Mouse (Mus musculus): ENCODE measurements around the gene Agap1.

Agap1 gene

DNA sequence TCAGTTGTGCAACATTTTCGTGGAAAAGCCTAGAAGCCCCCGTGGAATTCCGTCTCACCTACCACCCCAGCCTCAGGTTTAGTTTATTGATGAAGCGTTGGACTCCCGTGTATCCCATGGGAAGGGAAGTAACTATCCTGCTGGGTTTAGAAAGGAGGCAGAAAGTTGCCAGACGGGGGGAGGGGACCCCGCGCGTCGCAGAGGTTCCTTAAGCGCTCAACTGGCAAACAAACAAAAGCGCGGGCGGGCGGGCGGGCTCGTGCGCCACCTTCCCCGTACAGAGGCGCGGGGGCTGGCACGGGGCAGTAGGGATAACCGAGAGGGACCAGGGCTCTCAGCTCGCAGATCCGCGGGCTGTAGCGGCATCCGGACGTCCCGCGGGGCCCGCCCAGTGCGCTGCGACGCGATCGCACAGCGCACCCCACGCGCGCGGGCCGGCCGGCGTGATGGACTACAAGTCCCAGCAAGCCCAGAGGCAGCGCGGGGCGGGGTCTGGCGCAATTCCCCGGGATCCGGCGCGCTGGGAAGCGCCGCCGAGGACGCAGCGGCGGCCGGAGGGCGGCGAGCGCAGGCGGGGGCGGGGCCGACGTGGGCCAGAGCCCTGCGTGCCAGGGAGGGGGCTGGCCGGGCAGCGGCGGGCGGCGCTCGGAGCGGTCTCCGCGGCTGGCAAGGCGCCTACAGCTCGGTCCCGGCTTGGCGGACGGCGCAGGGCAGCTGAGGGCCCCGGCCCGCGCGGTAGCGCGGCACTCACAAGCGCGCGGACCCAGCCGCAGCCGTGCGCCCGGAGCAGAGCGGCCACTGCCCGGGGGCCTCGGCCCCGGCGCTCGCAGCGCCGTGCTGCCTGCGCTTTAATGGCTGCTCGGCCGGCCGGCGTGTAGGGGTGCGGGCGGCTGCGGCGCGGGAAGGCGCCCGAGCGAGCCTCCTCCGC is at the start of gene Agap1:
Gene Agap1 (plus strand): TSS at position 611 of the 928 bp plus-strand sequence.
- peak; percentile 97 for DNase-seq (ENCODE audit: low spot score)

DNA sequence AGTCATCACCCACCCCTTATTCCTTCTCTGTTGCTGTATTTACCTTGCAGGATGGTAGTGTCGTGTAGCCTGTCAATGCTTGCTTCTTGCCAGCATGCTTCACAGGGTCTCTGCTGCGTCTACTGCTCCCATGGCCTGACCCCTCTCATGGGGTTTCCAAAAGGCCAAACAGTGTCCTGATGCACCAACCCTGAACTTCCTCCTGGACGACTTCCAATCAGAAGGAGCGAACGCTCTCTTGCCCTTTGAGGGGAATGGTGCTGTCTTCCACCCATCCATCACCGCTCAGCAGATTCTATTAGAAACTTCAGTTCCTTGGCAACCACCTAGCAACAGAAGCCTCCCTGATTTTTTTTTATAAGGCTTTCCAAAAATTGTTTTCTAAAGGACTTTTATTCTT is 48.6 kb upstream of the Agap1 start:
- no peak for DNase-seq (ENCODE audit: low spot score)

DNA sequence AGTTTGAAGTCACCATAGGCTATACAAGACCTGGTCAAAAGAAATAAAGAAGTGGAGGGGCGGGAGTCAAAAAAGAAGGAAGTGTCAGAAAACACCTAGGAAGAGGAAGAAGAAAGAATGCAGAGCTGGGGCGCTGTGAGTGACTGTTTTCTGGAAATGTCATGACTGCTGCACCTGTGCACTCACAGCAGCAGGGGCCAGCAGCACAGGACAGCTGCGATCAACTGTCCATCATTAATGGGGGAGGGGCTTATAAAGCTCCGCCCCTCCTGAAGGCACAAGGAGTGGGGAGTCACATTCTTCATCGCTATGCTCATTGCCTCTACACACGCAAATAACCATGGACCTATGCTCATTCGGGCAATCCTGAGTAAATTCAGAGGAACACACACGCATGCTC is 46.6 kb upstream of the Agap1 start:
- DNase-seq (ENCODE audit: low spot score) = no peak

DNA sequence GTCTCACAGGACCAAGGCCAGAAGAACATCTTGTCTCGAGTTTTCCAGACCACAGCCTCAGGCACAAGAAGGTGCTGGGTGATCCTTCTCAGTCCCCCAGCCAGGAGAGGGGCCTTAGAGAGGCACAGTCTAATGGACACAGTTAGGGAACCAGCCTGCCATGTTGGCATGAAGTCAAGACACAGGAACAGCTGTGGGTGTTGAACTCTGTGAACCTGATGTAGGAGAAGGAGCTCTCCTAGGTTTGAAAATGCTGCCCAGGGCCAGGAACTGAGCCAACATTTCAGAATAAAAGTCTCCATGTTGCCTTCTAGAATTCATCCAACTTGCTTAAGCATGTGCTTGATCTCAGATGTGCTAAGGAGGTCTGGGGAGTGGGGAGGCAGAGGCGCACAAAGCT is 41.5 kb upstream of the Agap1 start:
- peak; percentile 49 for DNase-seq (ENCODE audit: low spot score)

DNA sequence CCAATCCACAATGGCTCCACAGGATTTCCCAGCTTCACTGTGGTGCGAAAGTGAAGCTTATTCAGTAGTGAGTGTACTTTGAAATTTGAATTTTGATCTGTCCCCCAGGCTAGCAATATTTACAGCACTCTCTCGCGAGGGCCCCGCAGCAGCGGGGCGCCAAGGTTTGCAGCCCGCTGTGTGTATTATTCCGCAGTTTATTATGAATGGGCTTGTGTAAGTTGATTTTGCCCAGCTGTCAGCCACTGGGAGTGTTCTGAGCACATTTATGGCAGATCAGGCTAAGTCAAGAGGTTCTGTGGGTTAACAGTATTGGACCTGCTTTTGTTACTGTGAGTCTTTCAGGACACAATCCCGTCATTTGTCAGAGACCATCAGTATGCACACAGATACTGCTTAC is 40.0 kb upstream of the Agap1 start:
- no peak for DNase-seq (ENCODE audit: low spot score)

DNA sequence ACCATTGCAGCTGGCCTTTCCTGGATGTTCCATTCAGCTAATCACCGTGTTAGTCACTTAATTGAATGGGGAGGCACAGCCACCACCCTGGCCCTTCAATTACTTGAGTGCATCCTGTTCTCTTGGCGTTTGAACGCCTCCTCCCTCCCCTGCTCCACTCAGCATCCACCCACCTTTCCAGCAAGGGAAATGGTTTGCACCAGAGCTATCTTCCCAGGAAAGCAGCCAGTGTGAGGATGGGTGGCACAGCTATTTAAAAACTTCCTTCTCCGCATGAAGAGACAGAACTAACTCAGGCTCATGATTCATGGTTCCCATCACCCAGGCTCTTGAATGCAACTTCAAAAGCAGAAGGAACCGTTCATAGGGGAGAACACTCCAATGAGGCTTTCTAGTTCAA is 37.7 kb upstream of the Agap1 start:
- no peak for DNase-seq (ENCODE audit: low spot score)

DNA sequence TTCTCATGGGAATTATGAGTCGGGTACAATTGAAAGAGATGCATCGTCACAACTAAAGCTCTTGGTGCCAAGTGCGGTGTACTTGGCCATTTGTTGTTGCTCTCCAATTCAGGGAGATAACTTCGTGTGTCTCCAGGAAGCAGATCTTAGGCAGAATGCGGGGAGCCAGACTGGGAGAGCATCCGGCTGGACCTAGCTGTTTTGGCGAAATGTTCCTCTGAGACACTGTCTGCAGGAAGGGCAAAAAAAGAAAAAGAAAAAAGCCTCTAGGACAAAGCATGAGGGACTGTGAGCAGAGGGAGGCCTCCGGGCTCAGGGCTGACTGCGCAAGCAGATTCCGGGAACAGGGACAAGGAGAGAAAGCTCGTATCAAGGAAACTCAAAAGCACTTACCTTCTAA is 34.0 kb upstream of the Agap1 start:
- no peak for DNase-seq (ENCODE audit: low spot score)

DNA sequence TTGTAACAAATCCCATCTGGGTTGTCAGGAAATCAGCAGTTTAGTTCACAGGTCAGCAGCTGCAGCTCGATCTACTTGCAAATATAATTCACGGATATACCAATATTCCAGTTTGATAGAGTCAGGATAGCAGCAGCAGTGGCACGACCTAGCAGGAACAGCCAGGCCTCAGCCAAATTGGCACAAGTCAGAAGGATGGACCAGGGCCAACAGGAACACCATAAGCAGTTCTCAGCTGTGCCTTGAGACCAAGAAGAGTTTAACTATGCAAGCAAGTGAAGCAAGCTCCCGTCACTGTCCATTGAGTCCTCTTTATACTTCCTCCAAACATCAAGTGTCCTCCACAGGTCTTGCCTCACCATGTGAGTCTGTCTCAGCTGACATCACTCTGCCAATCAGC is 33.2 kb upstream of the Agap1 start:
- no peak for DNase-seq (ENCODE audit: low spot score)

DNA sequence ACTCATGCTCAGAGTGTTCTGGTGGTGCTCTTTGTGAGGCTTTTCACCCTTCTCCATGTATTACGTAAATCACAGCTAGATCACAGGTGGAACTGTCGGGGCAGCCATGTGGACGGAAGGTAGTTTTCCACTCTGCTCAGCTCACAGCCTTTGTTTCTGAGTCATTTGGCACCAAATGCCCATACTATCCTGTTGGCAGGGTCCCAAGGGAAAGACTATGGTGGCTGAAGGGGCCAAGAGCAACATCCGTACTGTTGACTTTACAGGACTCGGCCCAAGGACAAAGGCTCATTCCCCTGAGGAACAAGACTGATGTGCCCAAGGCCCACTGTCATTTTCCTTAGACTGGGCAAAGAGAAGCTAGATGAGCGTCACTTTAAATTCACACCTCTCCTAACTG is 30.0 kb upstream of the Agap1 start:
- no peak for DNase-seq (ENCODE audit: low spot score)

DNA sequence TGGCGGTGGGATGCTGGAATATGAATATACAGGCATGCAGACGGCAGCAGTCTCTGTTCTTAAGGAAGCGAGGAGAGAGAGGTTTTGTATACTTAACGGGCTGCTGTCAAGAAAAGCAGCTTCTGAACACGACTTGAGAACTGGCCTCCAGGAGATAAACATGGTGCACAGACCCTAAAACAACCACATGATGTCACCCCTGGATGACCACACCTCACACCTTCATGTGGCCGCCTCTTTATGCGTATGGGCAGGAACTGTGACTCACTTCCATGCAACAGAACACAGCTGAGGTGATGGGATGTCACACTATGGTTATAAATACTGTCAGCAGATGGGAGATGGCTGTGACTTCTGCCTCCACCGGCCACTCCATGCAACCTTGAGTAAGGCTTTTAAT is 28.5 kb upstream of the Agap1 start:
- DNase-seq (ENCODE audit: low spot score) = no peak

DNA sequence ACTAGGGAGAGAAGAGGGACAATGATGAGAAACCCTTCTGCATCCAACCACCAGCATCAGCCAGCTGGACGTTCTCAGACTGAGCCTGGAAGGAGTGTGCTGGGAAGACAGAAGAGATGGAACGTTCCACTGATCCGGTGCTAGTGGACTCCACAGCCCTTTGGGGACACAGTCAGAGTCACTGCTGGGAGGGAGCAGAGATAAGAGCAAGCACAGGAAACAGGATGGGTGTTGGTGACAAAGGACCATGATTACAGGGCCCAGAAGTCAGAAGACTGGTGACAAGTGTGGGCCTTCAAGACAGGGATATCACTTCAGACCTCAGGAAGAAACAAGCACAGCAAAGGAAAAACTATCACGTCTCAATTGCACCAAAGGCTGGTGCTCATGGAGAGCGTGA is 25.9 kb upstream of the Agap1 start:
- DNase-seq (ENCODE audit: low spot score) = no peak

DNA sequence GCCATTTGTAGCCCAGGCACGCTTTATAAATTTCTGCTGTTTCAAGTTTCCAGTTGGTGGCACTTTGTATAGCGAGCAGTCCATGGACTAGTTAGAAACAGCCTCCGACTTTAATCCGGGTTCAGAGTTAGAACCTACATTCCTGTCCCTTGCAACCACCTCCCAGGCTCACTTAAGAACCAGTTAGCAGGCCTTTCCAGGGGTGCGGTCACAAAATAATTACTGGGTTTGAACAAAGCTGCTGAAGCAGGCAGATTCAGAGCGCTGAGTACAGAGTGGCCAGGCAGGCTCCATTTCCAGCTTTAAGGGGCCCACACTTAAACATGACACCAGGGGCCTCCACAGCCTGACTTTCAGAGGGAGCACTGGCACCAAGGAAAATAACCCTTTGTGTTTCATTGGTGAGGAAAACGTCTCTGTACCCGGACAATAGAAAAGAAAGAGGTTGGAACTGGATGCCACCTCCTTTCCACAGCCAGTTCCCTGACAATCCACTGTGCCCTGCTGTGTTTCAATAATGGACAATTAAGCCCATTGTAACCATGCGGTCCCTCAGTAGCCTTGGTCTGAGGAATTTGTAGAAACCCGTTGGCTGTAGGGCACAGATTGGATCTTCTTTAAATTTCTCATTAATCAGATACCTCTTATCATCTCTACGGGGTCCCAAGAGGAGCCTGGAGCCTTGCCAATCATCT is 24.5 kb upstream of the Agap1 start:
- DNase-seq (ENCODE audit: low spot score) = no peak

DNA sequence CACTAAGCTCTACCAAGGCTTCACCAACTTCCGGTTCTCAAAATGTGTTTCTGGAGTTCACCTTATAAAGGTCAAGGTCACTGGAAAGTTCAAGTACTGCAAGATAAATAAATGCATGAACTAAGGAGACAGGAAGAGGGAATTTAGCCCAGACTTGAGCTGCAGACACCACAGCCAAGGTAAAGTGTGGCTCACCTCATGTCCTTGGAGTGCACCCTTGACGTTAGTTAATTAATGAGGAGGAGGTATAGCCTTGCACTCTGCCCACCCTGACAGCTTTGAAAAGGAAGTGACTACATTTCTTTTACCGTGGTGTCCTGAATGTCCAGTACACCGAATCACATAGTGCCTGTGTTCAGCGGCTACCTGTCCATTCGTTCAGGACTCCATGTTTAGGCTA is 15.3 kb upstream of the Agap1 start:
- DNase-seq (ENCODE audit: low spot score) = no peak

DNA sequence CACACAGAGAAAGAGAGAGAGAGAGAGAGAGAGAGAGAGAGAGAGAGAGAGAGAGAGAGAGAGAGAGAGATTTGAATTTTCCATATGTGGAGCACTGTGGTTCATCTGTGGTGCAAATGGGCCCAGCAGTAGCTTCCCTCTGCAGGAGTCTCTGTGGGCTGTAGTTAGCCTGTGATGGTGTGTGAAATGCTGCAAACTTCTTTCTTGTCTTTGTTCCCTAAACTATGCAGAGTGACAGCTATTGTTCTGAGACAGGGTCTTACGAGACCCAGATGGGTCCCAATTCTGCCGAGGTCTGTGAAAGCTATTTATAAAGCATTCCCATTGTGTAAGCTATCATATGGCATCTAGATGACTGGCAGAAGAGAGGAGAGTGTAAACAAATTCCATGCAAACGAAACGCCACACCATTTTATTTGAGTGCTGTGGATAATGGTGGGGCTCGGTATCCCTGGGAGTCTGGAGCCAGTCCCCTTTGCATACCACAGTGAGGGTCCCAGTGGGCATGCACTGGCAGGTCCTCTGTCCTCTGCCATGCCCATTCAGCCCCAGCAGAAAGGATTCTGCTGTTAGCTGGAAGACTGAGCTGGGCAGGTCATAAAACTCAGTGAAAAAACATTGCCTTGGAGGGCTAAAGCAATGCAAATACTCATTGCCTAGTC is 13.2 kb upstream of the Agap1 start:
- no peak for DNase-seq (ENCODE audit: low spot score)

DNA sequence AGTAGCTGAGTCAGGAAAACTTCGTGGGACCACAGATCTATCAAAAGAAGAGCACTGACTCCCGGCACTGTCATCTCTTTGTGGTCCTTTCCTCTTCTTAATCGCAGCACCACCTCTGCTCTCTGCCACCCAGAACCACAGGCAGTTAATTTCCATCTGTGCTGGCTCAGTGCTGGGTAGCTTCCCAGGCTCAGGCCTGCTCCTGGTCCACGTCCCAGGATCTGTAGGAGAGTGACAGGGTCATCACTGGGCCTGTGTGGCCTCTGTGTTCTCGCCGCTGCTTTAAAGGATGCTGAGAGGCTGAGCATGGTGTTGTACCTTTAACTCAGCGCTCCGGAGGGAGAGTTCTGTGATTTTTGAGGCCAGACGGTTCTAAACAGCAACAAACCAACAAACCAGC is 11.1 kb upstream of the Agap1 start:
- DNase-seq (ENCODE audit: low spot score) = no peak

DNA sequence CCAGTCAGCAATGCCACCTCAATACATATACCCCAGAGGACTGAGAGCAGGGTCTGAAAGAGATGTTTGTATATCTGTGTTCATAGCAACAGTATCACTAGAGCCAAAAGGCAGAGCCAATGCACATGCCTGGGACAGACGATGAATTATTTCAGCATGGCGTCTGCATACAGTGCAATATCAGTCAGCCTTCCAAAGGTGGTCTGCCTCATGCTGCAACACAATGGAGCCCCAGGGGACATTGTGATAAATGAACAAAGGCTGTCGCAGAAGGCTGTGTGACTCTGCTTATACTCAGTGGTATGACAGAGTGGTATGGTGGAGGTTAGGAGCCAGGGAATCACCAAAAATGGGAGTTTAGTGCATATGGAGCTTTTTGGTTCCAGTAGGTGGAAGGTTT is 10.6 kb upstream of the Agap1 start:
- no peak for DNase-seq (ENCODE audit: low spot score)

DNA sequence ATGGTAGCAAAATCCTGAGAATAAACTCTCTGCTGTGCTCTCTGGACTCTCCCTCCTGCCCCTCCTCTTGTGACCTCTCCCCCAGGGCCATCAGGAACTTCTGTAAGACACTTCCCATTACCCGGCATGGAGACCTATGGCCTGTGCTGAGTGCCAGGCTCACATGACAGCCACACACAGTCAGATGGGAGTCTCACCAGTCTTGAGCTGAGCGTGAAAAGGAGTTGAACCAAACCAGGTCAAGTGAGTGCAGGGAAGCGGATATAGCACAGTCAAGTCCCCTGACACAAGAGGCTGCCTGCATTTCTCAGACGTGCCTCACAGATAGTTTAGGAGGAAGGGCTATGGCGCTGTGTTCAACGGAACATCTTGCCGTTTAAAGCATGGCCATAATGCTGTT is 4.5 kb upstream of the Agap1 start:
- no peak for DNase-seq (ENCODE audit: low spot score)

DNA sequence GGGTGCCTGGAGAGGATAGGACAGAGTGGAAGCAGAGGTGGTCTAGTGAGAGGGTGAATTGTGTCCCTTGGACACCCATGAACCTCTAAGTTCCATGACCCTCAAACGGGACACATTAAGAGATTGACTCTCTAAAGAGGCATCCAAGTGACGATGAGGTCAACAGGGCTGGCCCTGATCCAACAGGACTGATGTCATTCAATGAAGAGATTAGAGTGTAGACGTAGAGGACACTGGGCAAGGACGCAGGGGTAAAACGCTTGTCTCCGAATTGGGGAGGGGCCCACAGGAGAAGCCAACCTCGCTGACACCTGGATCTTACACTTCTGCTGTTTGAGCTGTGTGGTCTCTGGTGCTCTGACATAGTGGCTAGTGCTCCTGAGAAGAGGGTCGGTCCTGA is 2.5 kb upstream of the Agap1 start:
- DNase-seq (ENCODE audit: low spot score) = no peak

DNA sequence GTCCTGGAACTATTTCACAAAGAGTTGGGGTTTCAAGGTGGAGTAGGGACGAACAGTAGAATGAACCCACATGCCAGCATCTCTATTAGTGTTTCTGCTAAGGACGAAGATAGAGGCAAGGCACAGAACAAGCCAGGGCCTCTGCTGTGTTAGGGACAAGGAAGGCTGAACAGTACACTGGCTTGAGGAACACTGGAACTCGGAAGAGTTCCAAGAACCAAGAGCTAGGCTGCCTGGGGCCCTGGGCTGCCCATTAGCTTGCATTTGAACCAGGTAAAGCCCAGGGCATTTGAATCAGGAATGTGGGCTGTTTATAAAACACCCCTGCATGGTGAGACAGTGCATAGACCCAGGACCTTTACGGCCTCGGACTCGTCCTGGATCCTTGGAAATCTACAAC is 940 bp upstream of the Agap1 start:
- no peak for DNase-seq (ENCODE audit: low spot score)

DNA sequence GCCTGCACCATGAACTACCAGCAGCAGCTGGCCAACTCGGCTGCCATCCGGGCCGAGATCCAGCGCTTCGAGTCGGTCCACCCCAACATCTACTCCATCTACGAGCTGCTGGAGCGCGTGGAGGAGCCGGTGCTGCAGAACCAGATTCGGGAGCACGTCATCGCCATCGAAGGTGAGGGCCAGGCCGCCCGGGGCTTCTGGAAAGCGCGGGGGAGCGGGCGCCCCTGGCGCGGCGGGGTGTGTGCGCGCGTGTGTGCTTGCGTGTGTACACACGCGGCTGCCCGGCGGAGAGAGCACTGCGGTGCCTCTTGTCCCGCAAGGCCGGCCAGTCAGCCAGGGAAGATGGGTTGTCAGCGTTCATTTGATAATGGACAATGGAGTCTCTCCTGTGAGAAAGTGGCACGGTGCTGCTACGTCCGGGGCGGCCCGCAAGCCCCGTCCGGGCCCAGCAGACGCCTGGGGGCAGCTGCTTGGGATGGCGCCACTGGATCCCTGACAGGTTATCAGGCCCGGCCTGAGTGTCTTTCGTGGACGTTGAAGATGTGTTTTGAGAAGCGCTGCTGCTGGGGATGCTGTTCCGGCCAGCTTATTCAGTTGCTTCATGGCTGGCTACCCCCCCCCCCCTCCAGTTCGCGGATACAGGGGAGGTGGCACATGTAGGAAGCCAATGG is 950 bp downstream of the Agap1 start:
- peak; percentile 65 for DNase-seq (ENCODE audit: low spot score)

DNA sequence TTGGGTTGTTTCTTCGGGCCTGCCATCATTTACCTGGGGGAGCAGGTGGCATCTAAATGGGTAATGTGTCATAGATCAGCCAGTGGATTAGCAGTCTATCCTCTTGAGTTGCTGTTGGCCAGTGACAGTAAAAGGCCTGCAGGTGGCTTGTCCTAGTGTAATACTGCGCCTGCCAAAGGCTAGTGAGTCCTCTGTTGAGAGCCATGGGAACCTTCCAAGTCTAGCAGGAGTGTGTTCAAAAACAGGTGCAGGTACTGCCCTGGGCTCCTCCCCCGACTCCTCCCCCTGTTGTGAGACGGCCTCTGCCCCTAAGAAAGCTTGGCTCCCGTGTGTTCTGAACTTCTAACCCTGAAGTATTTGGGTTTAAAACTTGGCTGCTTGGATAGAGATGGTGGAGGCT is 1.9 kb downstream of the Agap1 start:
- no peak for DNase-seq (ENCODE audit: low spot score)

Measured in testis, postnatal 10 days (tissue).